Mouse (Mus musculus) lung, embryonic 16.5 days (tissue): Measurements from ENCODE around the gene Cherp. TPM values are rescaled to one million over a fixed set of nuclear protein-coding genes. Genes with fewer than 3 reads are reported as not detected.

Experiments
- ATAC-seq: fragments of 200-750 bp; cut with Nextera tagmentation; 2 replicates; pipeline ENCODE4 v1.8.0; 2017; ENCODE audit warnings: low read depth, mild to moderate bottlenecking, moderate library complexity
- H3K27ac ChIP-seq: fragments of 300-500 bp; sonication (generic); 2 replicates; pipeline ENCODE4 v1.5.1; 2014; ENCODE audit warnings: mild to moderate bottlenecking, control low read depth, low read length
- H3K27me3 ChIP-seq: fragments of 300-500 bp; sonication (generic); 2 replicates; pipeline ENCODE4 v1.6.1; 2014; ENCODE audit warnings: low read depth, low read length, mixed read lengths; ENCODE audit not compliant: control insufficient read depth, insufficient read depth
- H3K36me3 ChIP-seq: fragments of 300-500 bp; sonication (generic); 2 replicates; pipeline ENCODE4 v1.6.1; 2014; ENCODE audit warnings: low read length; ENCODE audit not compliant: control insufficient read depth, insufficient read depth
- H3K4me1 ChIP-seq: fragments of 300-500 bp; sonication (generic); replicated peaks from 2 replicates; pipeline ENCODE4 v1.6.1; 2014; ENCODE audit warnings: low read length, mixed read lengths; ENCODE audit not compliant: control insufficient read depth, insufficient read depth
- H3K4me2 ChIP-seq: fragments of 300-500 bp; sonication (generic); 2 replicates; pipeline ENCODE4 v1.6.1; 2014; ENCODE audit warnings: low read depth, low read length, control low read depth
- H3K4me3 ChIP-seq: fragments of 300-500 bp; sonication (generic); 2 replicates; pipeline ENCODE4 v1.5.1; 2014; ENCODE audit warnings: mild to moderate bottlenecking, low read length, control low read depth
- H3K9ac ChIP-seq: fragments of 300-500 bp; sonication (generic); 2 replicates; pipeline ENCODE4 v1.6.1; 2014; ENCODE audit warnings: low read length, control low read depth
- H3K9me3 ChIP-seq: fragments of 300-500 bp; sonication (generic); 2 replicates; pipeline ENCODE4 v1.6.1; 2016; ENCODE audit warnings: low read length; ENCODE audit not compliant: control insufficient read depth
- WGBS: fragments of 180-500 bp; shearing (Covaris S2); extraction: QIAGEN DNeasy Blood & Tissue Kit; methylation state at CpG from one replicate; pipeline ENCODE4 v1.1.7; 2014; 5-methylcytosine and 5-hydroxymethylcytosine counted together
- polyA plus RNA-seq: library from polyadenylated mRNA; unstranded; fragments of >200 nt; fragmentation: Nextera tagmentation; extraction: Ambion mirVana; gene quantifications from 2 replicates; pipeline ENCODE4 v1.2.1, GENCODE M21; 2015

The Cherp gene
- polyA plus RNA-seq, 1 experiment from 2014 or later = 68.3 TPM

GRCm38 (mm10) chr8:72491017-72491416 lies 16.0 kb upstream of the Cherp start:
- no peaks in the 10 kb centered on the region for H3K27me3 ChIP-seq
- no peaks in the 10 kb centered on the region for H3K9me3 ChIP-seq
- no peak overlapping the region for H3K27ac ChIP-seq
- H3K4me2 ChIP-seq = peak overlapping the region; percentile 82
- H3K4me3 ChIP-seq = peak overlapping the region; percentile 96
- H3K9ac ChIP-seq = peak overlapping the region; percentile 90; the same call in 1 of the 2 replicates
- 66% methylated on average over 2 of the region's 2 CpGs for WGBS
- peaks cover 34% of the 10 kb centered on the region for H3K36me3 ChIP-seq
- H3K4me1 ChIP-seq = peaks cover 24% of the 10 kb centered on the region
- no peak for ATAC-seq

- no peaks in the 10 kb centered on the region for H3K27me3 ChIP-seq
- no peak overlapping the region for H3K27ac ChIP-seq
- H3K9ac ChIP-seq = no peak overlapping the region
- no peak for ATAC-seq
- no peak overlapping the region for H3K4me3 ChIP-seq
- no peak overlapping the region for H3K4me2 ChIP-seq
- peaks cover 48% of the 10 kb centered on the region for H3K36me3 ChIP-seq
- no peaks in the 10 kb centered on the region for H3K9me3 ChIP-seq
- peaks cover 19% of the 10 kb centered on the region for H3K4me1 ChIP-seq
Observed at GRCm38 (mm10) chr8:72487014-72487413, 12.0 kb upstream of the Cherp start.

- H3K36me3 ChIP-seq = peaks cover 51% of the 10 kb centered on the region
- WGBS = 69% methylated on average over 6 of the region's 6 CpGs
- ATAC-seq = peak; percentile 81
Observed at GRCm38 (mm10) chr8:72485456-72486199, 10.6 kb upstream of the Cherp start.

GRCm38 (mm10) chr8:72470684-72471083 lies 4.3 kb downstream of the Cherp start:
- ATAC-seq = no peak

More at GRCm38 (mm10) chr8:72485456-72486199, 10.6 kb upstream of the Cherp start:
- Histone ChIP-seq H3K9me3 (no peaks in the 10 kb centered on the region), H3K27me3 (no peaks in the 10 kb centered on the region), H3K4me3 (no peak overlapping the region), H3K9ac (no peak overlapping the region), H3K27ac (peak overlapping the region; percentile 37; the same call in 1 of the 2 replicates), H3K4me1 (peaks cover 8% of the 10 kb centered on the region; the same call in 1 of the 2 replicates), H3K4me2 (no peak overlapping the region)

GRCm38 (mm10) chr8:72469984-72470383 lies 5.0 kb downstream of the Cherp start:
- 86% methylated on average over 8 of the region's 8 CpGs for WGBS
- H3K36me3 ChIP-seq = peaks cover 69% of the 10 kb centered on the region
- no peak overlapping the region for H3K4me2 ChIP-seq
- no peak overlapping the region for H3K27ac ChIP-seq
- no peak overlapping the region for H3K9ac ChIP-seq
- no peaks in the 10 kb centered on the region for H3K9me3 ChIP-seq
- H3K4me3 ChIP-seq = no peak overlapping the region
- peaks cover 10% of the 10 kb centered on the region for H3K4me1 ChIP-seq
- no peaks in the 10 kb centered on the region for H3K27me3 ChIP-seq
- no peak for ATAC-seq

More at GRCm38 (mm10) chr8:72470684-72471083, 4.3 kb downstream of the Cherp start:
- no peak overlapping the region for H3K4me2 ChIP-seq
- H3K9me3 ChIP-seq = no peaks in the 10 kb centered on the region
- H3K27me3 ChIP-seq = no peaks in the 10 kb centered on the region
- H3K4me1 ChIP-seq = peaks cover 10% of the 10 kb centered on the region
- 91% methylated on average over 7 of the region's 7 CpGs for WGBS
- H3K36me3 ChIP-seq = peaks cover 63% of the 10 kb centered on the region
- no peak overlapping the region for H3K9ac ChIP-seq
- H3K27ac ChIP-seq = no peak overlapping the region
- H3K4me3 ChIP-seq = no peak overlapping the region

GRCm38 (mm10) chr8:72469243-72469642 lies 5.8 kb downstream of the Cherp start:
- H3K27ac ChIP-seq = no peak overlapping the region
- H3K27me3 ChIP-seq = no peaks in the 10 kb centered on the region
- H3K4me2 ChIP-seq = no peak overlapping the region
- ATAC-seq = no peak
- no peak overlapping the region for H3K4me3 ChIP-seq
- no peak overlapping the region for H3K9ac ChIP-seq
- peaks cover 74% of the 10 kb centered on the region for H3K36me3 ChIP-seq
- 88% methylated on average over 2 of the region's 2 CpGs for WGBS
- H3K9me3 ChIP-seq = no peaks in the 10 kb centered on the region
- H3K4me1 ChIP-seq = peaks cover 9% of the 10 kb centered on the region

- Histone ChIP-seq H3K4me3 (no peak overlapping the region), H3K27me3 (no peaks in the 10 kb centered on the region), H3K27ac (no peak overlapping the region), H3K4me1 (no peaks in the 10 kb centered on the region), H3K9ac (no peak overlapping the region), H3K4me2 (no peak overlapping the region), H3K9me3 (no peaks in the 10 kb centered on the region), H3K36me3 (peaks cover 92% of the 10 kb centered on the region)
- WGBS = 93% methylated on average over 10 of the region's 10 CpGs
- ATAC-seq = no peak
Observed at GRCm38 (mm10) chr8:72464211-72464610, 10.8 kb downstream of the Cherp start.

GRCm38 (mm10) chr8:72459881-72460533 lies 15.0 kb downstream of the Cherp start:
- Histone ChIP-seq H3K4me1 (no peaks in the 10 kb centered on the region), H3K9ac (no peak overlapping the region), H3K36me3 (peaks cover 58% of the 10 kb centered on the region), H3K4me2 (no peak overlapping the region), H3K27ac (no peak overlapping the region), H3K9me3 (no peaks in the 10 kb centered on the region), H3K27me3 (no peaks in the 10 kb centered on the region), H3K4me3 (no peak overlapping the region)
- no peak for ATAC-seq
- WGBS = 85% methylated on average over 4 of the region's 4 CpGs

- ATAC-seq = no peak
- Histone ChIP-seq H3K4me1 (no peaks in the 10 kb centered on the region), H3K4me2 (no peak overlapping the region), H3K27me3 (no peaks in the 10 kb centered on the region), H3K4me3 (no peak overlapping the region), H3K9ac (no peak overlapping the region), H3K27ac (no peak overlapping the region), H3K36me3 (peaks cover 53% of the 10 kb centered on the region), H3K9me3 (peaks cover 3% of the 10 kb centered on the region; the same call in 1 of the 2 replicates)
- WGBS = 91% methylated on average over 6 of the region's 6 CpGs
Observed at GRCm38 (mm10) chr8:72458457-72458856, 16.6 kb downstream of the Cherp start.
